Mouse (Mus musculus) MEL (cell line): ENCODE results near the gene Eipr1. TPM values are rescaled to one million over a fixed set of nuclear protein-coding genes. Genes with fewer than 3 reads are reported as not detected.

Experiments
- DNase-seq: peaks from one replicate; pipeline ENCODE4 v3.0.0; 2011; ENCODE audit warnings: low read depth, low spot score
- H3K27ac ChIP-seq: 2 replicates; pipeline ENCODE4 v1.5.1; 2012; ENCODE audit warnings: low read depth, mild to moderate bottlenecking, control low read depth, low read length, moderate library complexity; ENCODE audit not compliant: control insufficient read depth
- H3K27me3 ChIP-seq, 2 experiments: fragments of 150-350 bp in 1 of 2; sonication (generic) in 1 of 2; 2 replicates each; pipeline ENCODE4 v1.6.1; 2012; ENCODE audit warnings: low read length in 2 of 2, mild to moderate bottlenecking in 2 of 2, improper control_type of control experiment in 1 of 2, moderate library complexity in 1 of 2; ENCODE audit not compliant: insufficient read depth in 2 of 2, control insufficient read depth in 1 of 2
- H3K36me3 ChIP-seq, 2 experiments: 2 replicates each; pipeline ENCODE4 v1.6.1; 2012 to 2014; ENCODE audit warnings: low read length in 2 of 2, improper control_type of control experiment in 1 of 2, inconsistent platforms in 1 of 2, mild to moderate bottlenecking in 1 of 2; ENCODE audit not compliant: insufficient read depth in 2 of 2, control insufficient read depth in 1 of 2
- H3K4me1 ChIP-seq, 2 experiments: fragments of 150-350 bp in 1 of 2; sonication (generic) in 1 of 2; 2 replicates each; pipeline ENCODE4 v1.6.1; 2012; ENCODE audit warnings: low read length in 2 of 2, improper control_type of control experiment in 1 of 2, mild to moderate bottlenecking in 1 of 2; ENCODE audit not compliant: insufficient read depth in 2 of 2, control insufficient read depth in 1 of 2
- H3K4me3 ChIP-seq, 2 experiments: fragments of 150-350 bp in 1 of 2; sonication (generic) in 1 of 2; 2 replicates each; pipeline ENCODE4 v1.5.1; 2012; ENCODE audit warnings: low read depth in 2 of 2, low read length in 2 of 2, mild to moderate bottlenecking in 2 of 2, moderate library complexity in 2 of 2, control low read depth in 1 of 2, improper control_type of control experiment in 1 of 2; ENCODE audit not compliant: control insufficient read depth in 1 of 2, insufficient read depth in 1 of 2
- H3K79me2 ChIP-seq: 2 replicates; pipeline ENCODE4 v1.6.1; 2012; ENCODE audit warnings: mild to moderate bottlenecking, low read length, moderate library complexity; ENCODE audit not compliant: control insufficient read depth, poor library complexity, insufficient read depth
- H3K9ac ChIP-seq: 2 replicates; pipeline ENCODE4 v1.6.1; 2012; ENCODE audit warnings: low read depth, mild to moderate bottlenecking, control low read depth, low read length, moderate library complexity; ENCODE audit not compliant: control insufficient read depth, poor library complexity, severe bottlenecking
- H3K9me3 ChIP-seq: fragments of 150-350 bp; sonication (generic); replicated peaks from 2 replicates; pipeline ENCODE4 v1.6.1; 2012; ENCODE audit warnings: mild to moderate bottlenecking, low read length, improper control_type of control experiment, moderate library complexity; ENCODE audit not compliant: insufficient read depth
- BHLHE40 ChIP-seq: IDR thresholded peaks from 2 replicates; pipeline ENCODE4 v1.6.1; 2012; ENCODE audit warnings: low read depth, mild to moderate bottlenecking, inconsistent platforms, low read length, improper control_type of control experiment, borderline replicate concordance
- CHD1 ChIP-seq: IDR thresholded peaks from 2 replicates; pipeline ENCODE4 v1.6.1; 2012; ENCODE audit warnings: low read depth, mild to moderate bottlenecking, inconsistent platforms, low read length, improper control_type of control experiment
- CHD2 ChIP-seq: IDR thresholded peaks from 2 replicates; pipeline ENCODE4 v1.6.1; 2011; ENCODE audit warnings: low read length, improper control_type of control experiment
- CTCF ChIP-seq, 3 experiments: IDR thresholded peaks in 2 of 3; conservative IDR thresholded peaks in 1 of 3; 2 replicates each; pipeline ENCODE4 v1.5.1; 2011 to 2012; ENCODE audit warnings: low read length in 3 of 3, low read depth in 2 of 3, mild to moderate bottlenecking in 2 of 3, improper control_type of control experiment in 1 of 3, inconsistent platforms in 1 of 3, mixed read lengths in 1 of 3, moderate library complexity in 1 of 3; ENCODE audit not compliant: control insufficient read depth in 1 of 3, insufficient read depth in 1 of 3, poor library complexity in 1 of 3, severe bottlenecking in 1 of 3
- E2F4 ChIP-seq: IDR thresholded peaks from 2 replicates; pipeline ENCODE4 v1.6.1; 2011; ENCODE audit warnings: low read depth, low read length, improper control_type of control experiment, borderline replicate concordance
- ELF1 ChIP-seq: IDR thresholded peaks from 2 replicates; pipeline ENCODE4 v1.6.1; 2014; ENCODE audit warnings: low read depth, mild to moderate bottlenecking, inconsistent platforms, low read length, improper control_type of control experiment, moderate library complexity
- EP300 ChIP-seq, 2 experiments: IDR thresholded peaks; 2 replicates each; pipeline ENCODE4 v1.6.1; 2011; ENCODE audit warnings: improper control_type of control experiment in 2 of 2, low read length in 2 of 2, low read depth in 1 of 2, mild to moderate bottlenecking in 1 of 2
- ETS1 ChIP-seq: IDR thresholded peaks from 2 replicates; pipeline ENCODE4 v1.6.1; 2012; ENCODE audit warnings: low read depth, mild to moderate bottlenecking, inconsistent platforms, low read length, improper control_type of control experiment, moderate library complexity
- GATA1 ChIP-seq: IDR thresholded peaks from 2 replicates; pipeline ENCODE4 v1.6.1; 2011; ENCODE audit warnings: low read depth, low read length, improper control_type of control experiment
- HCFC1 ChIP-seq: IDR thresholded peaks from 2 replicates; pipeline ENCODE4 v1.6.1; 2012; ENCODE audit warnings: low read depth, mild to moderate bottlenecking, inconsistent platforms, low read length, improper control_type of control experiment, moderate library complexity
- MAZ ChIP-seq: IDR thresholded peaks from 2 replicates; pipeline ENCODE4 v1.6.1; 2012; ENCODE audit warnings: low read depth, mild to moderate bottlenecking, inconsistent platforms, low read length, improper control_type of control experiment
- NELFE ChIP-seq: IDR thresholded peaks from 2 replicates; pipeline ENCODE4 v1.6.1; 2011; ENCODE audit warnings: low read depth, low read length, improper control_type of control experiment
- POLR2A ChIP-seq, 2 experiments: IDR thresholded peaks; 2 replicates each; pipeline ENCODE4 v1.6.1; 2011 to 2012; ENCODE audit warnings: low read length in 2 of 2, mild to moderate bottlenecking in 2 of 2, control low read depth in 1 of 2, improper control_type of control experiment in 1 of 2, low read depth in 1 of 2, moderate library complexity in 1 of 2; ENCODE audit not compliant: control insufficient read depth in 1 of 2, insufficient read depth in 1 of 2, poor library complexity in 1 of 2
- POLR2AphosphoS2 ChIP-seq: IDR thresholded peaks from 2 replicates; pipeline ENCODE4 v1.6.1; 2011; ENCODE audit warnings: low read length, improper control_type of control experiment
- POLR2AphosphoS5 ChIP-seq: IDR thresholded peaks from 2 replicates; pipeline ENCODE4 v1.6.1; 2012; ENCODE audit warnings: low read depth, borderline replicate concordance, mild to moderate bottlenecking, inconsistent platforms, low read length, moderate library complexity, mixed read lengths
- RAD21 ChIP-seq: IDR thresholded peaks from 2 replicates; pipeline ENCODE4 v1.6.1; 2011; ENCODE audit warnings: mild to moderate bottlenecking, low read depth, low read length, improper control_type of control experiment
- RCOR1 ChIP-seq: IDR thresholded peaks from 2 replicates; pipeline ENCODE4 v1.6.1; 2012; ENCODE audit warnings: low read depth, mild to moderate bottlenecking, inconsistent platforms, low read length, improper control_type of control experiment
- SMC3 ChIP-seq: IDR thresholded peaks from 2 replicates; pipeline ENCODE4 v1.6.1; 2011; ENCODE audit warnings: low read depth, low read length, improper control_type of control experiment
- UBTF ChIP-seq: IDR thresholded peaks from 2 replicates; pipeline ENCODE4 v1.6.1; 2012; ENCODE audit warnings: low read depth, mild to moderate bottlenecking, inconsistent platforms, low read length, improper control_type of control experiment, moderate library complexity, borderline replicate concordance; ENCODE audit not compliant: insufficient read depth
- ZNF384 ChIP-seq: IDR thresholded peaks from 2 replicates; pipeline ENCODE4 v1.6.1; 2012; ENCODE audit warnings: low read depth, mild to moderate bottlenecking, inconsistent platforms, low read length, improper control_type of control experiment
- polyA plus RNA-seq, 2 experiments: library from polyadenylated mRNA; stranded (reverse) in 1 of 2; unstranded in 1 of 2; fragments of >175 nt in 1 of 2; fragments of >200 nt in 1 of 2; gene quantifications; 2 replicates each; pipeline versions ENCODE4 v1.2.1 to v1.2.4; 2012; ENCODE audit warnings: low replicate concordance in 2 of 2, low read depth in 1 of 2; ENCODE audit not compliant: insufficient read length in 2 of 2, insufficient read depth in 1 of 2, missing spikeins in 1 of 2
- total RNA-seq: library from RNA; depleted of rRNA; stranded (reverse); fragments of 300-350 nt; gene quantifications from 2 replicates; pipeline ENCODE4 v1.2.3, GENCODE M21; 2012

Eipr1 gene
- total and polyA plus RNA-seq, 3 experiments: 45.8 to 51.5 TPM; not detected in 1

DNA sequence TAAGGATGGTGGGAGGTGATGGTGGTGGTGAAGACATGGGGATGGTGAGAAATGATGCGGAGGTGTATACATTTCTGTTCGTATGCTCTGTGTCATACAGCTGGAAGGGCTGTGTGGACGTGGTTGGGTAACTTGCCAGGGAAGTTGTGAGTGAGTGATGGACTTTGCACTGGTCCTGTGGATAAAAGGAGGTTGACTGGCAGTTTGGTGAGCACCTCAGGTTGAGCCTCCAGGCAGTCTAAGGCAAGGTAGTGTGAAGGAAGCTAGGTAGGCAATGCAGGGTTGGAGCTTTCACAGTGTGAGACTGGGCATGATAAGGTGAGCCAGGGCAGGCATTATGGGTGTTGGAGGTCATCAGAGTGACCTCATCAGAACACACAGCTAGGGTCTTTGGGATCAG, 31.0 kb downstream of the Eipr1 start:
- no peaks in the 10 kb centered on the region for H3K9me3 ChIP-seq

DNA sequence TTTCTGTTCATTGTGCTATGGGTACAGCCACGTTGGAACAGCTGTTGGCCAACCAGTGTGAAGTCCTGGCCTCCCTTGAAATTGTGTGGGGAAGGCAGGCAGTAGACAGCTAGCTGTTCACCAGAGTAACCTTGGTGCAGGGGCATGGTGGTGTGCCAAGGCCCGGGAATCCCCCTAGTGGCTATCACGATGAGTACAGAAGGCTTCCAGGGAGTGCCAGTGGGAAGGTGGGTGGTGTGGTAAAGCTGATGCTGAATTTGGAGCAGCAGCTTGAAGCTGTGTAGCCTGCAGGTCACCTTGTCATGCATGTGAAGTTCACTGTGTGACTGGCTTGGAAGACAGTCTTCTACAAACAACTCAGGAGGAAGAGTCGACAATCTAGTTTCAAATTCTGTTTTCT, 32.8 kb downstream of the Eipr1 start:
- H3K4me3 ChIP-seq: no peak overlapping the region
- no peaks in the 10 kb centered on the region for H3K9me3 ChIP-seq
- no peaks in the 10 kb centered on the region for H3K36me3 ChIP-seq
- no peak overlapping the region for H3K9ac ChIP-seq
- H3K27me3 ChIP-seq: no peaks in the 10 kb centered on the region
- no peaks in the 10 kb centered on the region for H3K4me1 ChIP-seq
- no peak overlapping the region for H3K27ac ChIP-seq
- peak; percentile 50 for DNase-seq
- TF ChIP-seq RAD21 (peak; percentile 29), CTCF (IDR thresholded peaks at IDR 0.05 in 2 of 3, conservative IDR thresholded peaks at IDR 0.05 in 1 of 3; ENCODE audit: control insufficient read depth in 1 of 3, insufficient read depth in 1 of 3, low read depth in 2 of 3, low read length in 3 of 3, poor library complexity in 1 of 3, severe bottlenecking in 1 of 3) (peak; percentile 36 to 51 (median 49); a peak in 5 of 6 replicates), POLR2AphosphoS5 (no peak), ETS1 (no peak), SMC3 (peak; percentile 54)
- H3K79me2 ChIP-seq: no peaks in the 10 kb centered on the region

More for the DNA sequence above, 31.0 kb downstream of the Eipr1 start:
- Histone ChIP-seq H3K27me3 (no peaks in the 10 kb centered on the region), H3K36me3 (no peaks in the 10 kb centered on the region), H3K9ac (no peak overlapping the region), H3K4me3 (no peak overlapping the region), H3K27ac (no peak overlapping the region)
- no peak for DNase-seq
- TF ChIP-seq EP300 (IDR thresholded peaks at IDR 0.05; ENCODE audit: low read depth in 1 of 2, low read length in 2 of 2) (no peak), SMC3 (no peak), GATA1 (no peak), NELFE (no peak), POLR2AphosphoS2 (no peak), UBTF (no peak), ZNF384 (no peak), BHLHE40 (no peak)
- TF ChIP-seq, all 39 proteins: peak for 0
- Histone ChIP-seq H3K4me1 (0 out of 4 replicates have a peak, but pooled peaks cover 0 to 2% of the 10 kb centered on the region in 2 experiments), H3K79me2 (no peaks in the 10 kb centered on the region)

DNA sequence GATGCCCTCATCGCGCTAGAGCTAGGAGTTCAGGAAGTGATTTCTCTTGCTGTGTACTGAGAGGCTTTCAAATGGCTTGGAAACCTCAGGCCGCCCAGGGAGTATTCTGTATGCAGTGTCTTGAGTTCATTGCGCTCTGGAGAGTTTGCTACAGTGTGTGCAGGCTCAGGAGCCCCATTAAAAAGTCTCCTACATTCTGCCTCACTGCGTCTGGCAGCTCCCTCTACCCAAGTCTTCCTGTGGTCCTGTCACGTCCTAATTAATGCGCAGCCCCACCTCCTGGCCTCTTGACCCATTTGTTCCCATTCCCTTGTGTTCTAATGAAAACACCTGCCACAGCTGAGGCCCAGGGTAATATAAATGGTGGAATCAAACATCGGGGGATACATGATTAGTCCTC, 33.3 kb downstream of the Eipr1 start:
- Histone ChIP-seq H3K9ac (no peak overlapping the region), H3K4me1 (no peaks in the 10 kb centered on the region), H3K27me3 (no peaks in the 10 kb centered on the region), H3K36me3 (no peaks in the 10 kb centered on the region), H3K4me3 (no peak overlapping the region), H3K79me2 (no peaks in the 10 kb centered on the region), H3K9me3 (no peaks in the 10 kb centered on the region), H3K27ac (no peak overlapping the region)
- no peak for DNase-seq
- TF ChIP-seq RCOR1 (no peak), ELF1 (no peak), E2F4 (no peak), MAZ (no peak), HCFC1 (no peak), CTCF (IDR thresholded peaks at IDR 0.05 in 2 of 3, conservative IDR thresholded peaks at IDR 0.05 in 1 of 3; ENCODE audit: control insufficient read depth in 1 of 3, insufficient read depth in 1 of 3, low read depth in 2 of 3, low read length in 3 of 3, poor library complexity in 1 of 3, severe bottlenecking in 1 of 3) (no peak), POLR2A (IDR thresholded peaks at IDR 0.05; ENCODE audit: control insufficient read depth in 1 of 2, insufficient read depth in 1 of 2, low read depth in 1 of 2, low read length in 2 of 2, poor library complexity in 1 of 2) (no peak), CHD1 (no peak), SMC3 (no peak), CHD2 (no peak), POLR2AphosphoS2 (no peak)
